ENCODE assay signal across 17 mouse cellular contexts in genomic region chr4:149247772-149248171, GRCm38 (mm10). TPM values are rescaled to one million over a fixed set of nuclear protein-coding genes. Genes with fewer than 3 reads are reported as not detected.
DNase-seq lines count a peak whose midpoint lies in the region; ATAC-seq and TF ChIP-seq lines count a peak whose summit lies in the region.
"Had no signal": no experiment of that assay in that cellular context is flagged by ENCODE, and none has a peak within 500 bp of the region (broad histone marks: within the 10 kb centered on the region; RNA-seq: fewer than 3 reads in every experiment).

No protein-coding gene starts in this region.

- peak overlapping the region; percentile 35; the same call in 1 of the 2 replicates for H3K9ac ChIP-seq in forebrain, embryonic 11.5 days (ENCODE audit: low read length)
- H3K9ac ChIP-seq in hindbrain, embryonic 13.5 days: peak overlapping the region; percentile 35; the same call in 1 of the 2 replicates
- H3K9ac ChIP-seq in midbrain, embryonic 15.5 days: no peak overlapping the region; the same call in 1 of the 2 replicates
- H3K9ac ChIP-seq: embryonic facial prominence, embryonic 15.5 days; limb, embryonic 15.5 days; lung, embryonic 14.5 days had no signal

- H3K27me3 ChIP-seq in forebrain, embryonic 11.5 days (ENCODE audit: control insufficient read depth, insufficient read depth, low read length): no peaks in the 10 kb centered on the region
- no peaks in the 10 kb centered on the region for H3K27me3 ChIP-seq in hindbrain, embryonic 13.5 days
- no peaks in the 10 kb centered on the region for H3K27me3 ChIP-seq in midbrain, embryonic 15.5 days (replicated peaks)
- H3K27me3 ChIP-seq: embryonic facial prominence, embryonic 15.5 days; limb, embryonic 15.5 days; megakaryocyte, embryonic 14.5 days had no signal

- TF ChIP-seq POLR2A in brain, embryonic 14.5 days (IDR thresholded peaks at IDR 0.05; ENCODE audit: borderline replicate concordance, extremely low read depth, insufficient read depth, insufficient read length, poor library complexity, severe bottlenecking): no peak

- WGBS in forebrain, embryonic 11.5 days: 67% methylated on average over 5 of the region's 5 CpGs
- 35% methylated on average over 5 of the region's 5 CpGs for WGBS in hindbrain, embryonic 13.5 days
- 39% methylated on average over 5 of the region's 5 CpGs for WGBS in midbrain, embryonic 15.5 days

- H3K4me2 ChIP-seq in forebrain, embryonic 11.5 days (ENCODE audit: low read depth, low read length, severe bottlenecking): no peak overlapping the region
- no peak overlapping the region for H3K4me2 ChIP-seq in hindbrain, embryonic 13.5 days
- H3K4me2 ChIP-seq in midbrain, embryonic 15.5 days: no peak overlapping the region
- H3K4me2 ChIP-seq: embryonic facial prominence, embryonic 15.5 days; limb, embryonic 15.5 days; lung, embryonic 14.5 days had no signal

- H3K4me1 ChIP-seq in forebrain, embryonic 11.5 days (replicated peaks; ENCODE audit: control insufficient read depth, insufficient read depth, low read length): no peaks in the 10 kb centered on the region
- peaks cover 15% of the 10 kb centered on the region for H3K4me1 ChIP-seq in hindbrain, embryonic 13.5 days (replicated peaks)
- H3K4me1 ChIP-seq in midbrain, embryonic 15.5 days: peaks cover 6% of the 10 kb centered on the region
- H3K4me1 ChIP-seq: embryonic facial prominence, embryonic 15.5 days; limb, embryonic 15.5 days; megakaryocyte, embryonic 14.5 days had no signal

- peak overlapping the region; percentile 87 for H3K27ac ChIP-seq in forebrain, embryonic 11.5 days (ENCODE audit: low read depth, low read length)
- H3K27ac ChIP-seq in hindbrain, embryonic 13.5 days: peak overlapping the region; percentile 91
- peak overlapping the region; percentile 78 for H3K27ac ChIP-seq in midbrain, embryonic 15.5 days
- H3K27ac ChIP-seq: embryonic facial prominence, embryonic 15.5 days; heart, adult 2 months; limb, embryonic 15.5 days had no signal

- TF ChIP-seq CTCF in brain, embryonic 14.5 days (IDR thresholded peaks at IDR 0.05; ENCODE audit: borderline replicate concordance, extremely low read depth, insufficient read depth, insufficient read length): no peak

- peak; percentile 38 for DNase-seq in brain, embryonic 14.5 days (ENCODE audit: low read depth)
- no peak for DNase-seq in forebrain, embryonic 11.5 days (ENCODE audit: low spot score)
- DNase-seq in spleen, postnatal 4 days (ENCODE audit: low spot score in 2 of 2): no peak
- no peak for DNase-seq in kidney, postnatal 25 days
- no peak for DNase-seq in natural killer cell, adult 2 months (ENCODE audit: low spot score in 2 of 2)
- DNase-seq: adrenal gland, postnatal 25 days; heart, adult 2 months; kidney, adult 2 months; lung, embryonic 14.5 days; spleen, adult 18-20 months; thymus, postnatal 36 days had no signal

- no peaks in the 10 kb centered on the region for H3K9me3 ChIP-seq in forebrain, embryonic 11.5 days (ENCODE audit: control insufficient read depth, low read length)
- H3K9me3 ChIP-seq in hindbrain, embryonic 13.5 days: no peaks in the 10 kb centered on the region
- H3K9me3 ChIP-seq in midbrain, embryonic 15.5 days: no peaks in the 10 kb centered on the region
- H3K9me3 ChIP-seq: embryonic facial prominence, embryonic 15.5 days; G1E; limb, embryonic 15.5 days; megakaryocyte, embryonic 14.5 days had no signal

- H3K36me3 ChIP-seq in forebrain, embryonic 11.5 days (ENCODE audit: control insufficient read depth, insufficient read depth, low read length): peaks cover 8% of the 10 kb centered on the region
- H3K36me3 ChIP-seq in hindbrain, embryonic 13.5 days: peaks cover 72% of the 10 kb centered on the region
- H3K36me3 ChIP-seq in midbrain, embryonic 15.5 days (replicated peaks): peaks cover 47% of the 10 kb centered on the region

- ATAC-seq in forebrain, embryonic 11.5 days (replicated peaks; ENCODE audit: low FRiP score): no peak
- ATAC-seq in hindbrain, embryonic 13.5 days (ENCODE audit: low FRiP score): no peak
- no peak for ATAC-seq in midbrain, embryonic 15.5 days (replicated peaks)

- H3K4me3 ChIP-seq in forebrain, embryonic 11.5 days (ENCODE audit: low read depth, low read length): no peak overlapping the region
- H3K4me3 ChIP-seq in hindbrain, embryonic 13.5 days: no peak overlapping the region
- H3K4me3 ChIP-seq in midbrain, embryonic 15.5 days: no peak overlapping the region
- H3K4me3 ChIP-seq: embryonic facial prominence, embryonic 15.5 days; heart, adult 2 months; limb, embryonic 15.5 days; megakaryocyte, embryonic 14.5 days had no signal

RNA-seq across cellular contexts. Expression of gene Kif1b, which starts 59.7 kb away (rescaled TPM):
- polyA plus RNA-seq in brain, embryonic 14.5 days (2012; rRNA removed): 189 and 232 TPM in 2 replicates
- 93.3 and 96.4 TPM in 2 replicates for polyA plus RNA-seq in forebrain, embryonic 11.5 days (2014; fragmentation: Nextera tagmentation; extraction: Ambion mirVana)
- polyA plus RNA-seq in hindbrain, embryonic 13.5 days (2015; fragmentation: Nextera tagmentation; extraction: Ambion mirVana): 155 and 169 TPM in 2 replicates
- polyA plus RNA-seq in midbrain, embryonic 15.5 days (2015; fragmentation: Nextera tagmentation; extraction: Ambion mirVana): 147 and 154 TPM in 2 replicates
